Mouse (Mus musculus): ENCODE data around the gene Sema4f.

Sema4f gene

DNA sequence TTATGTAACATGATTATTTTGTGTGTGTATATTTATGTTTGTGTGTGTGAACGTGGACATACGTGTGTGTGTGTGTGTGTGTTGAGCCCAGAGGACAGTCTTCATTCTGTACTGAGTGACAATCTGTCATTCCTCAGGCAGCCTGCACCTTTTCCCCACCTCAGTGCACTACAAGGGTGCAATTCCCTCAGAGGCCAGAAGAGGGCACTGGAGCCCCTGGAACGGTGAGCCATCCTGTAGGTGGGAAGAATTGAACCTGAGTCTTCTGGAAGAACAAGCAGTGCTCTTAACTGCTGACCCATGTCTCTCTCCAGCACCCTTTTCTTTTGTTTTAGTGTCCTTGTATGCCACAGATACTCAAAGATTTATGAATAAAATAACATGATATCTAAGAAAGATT, 23.7 kb downstream of the Sema4f start:
- no peak for DNase-seq (ENCODE audit: low spot score)

DNA sequence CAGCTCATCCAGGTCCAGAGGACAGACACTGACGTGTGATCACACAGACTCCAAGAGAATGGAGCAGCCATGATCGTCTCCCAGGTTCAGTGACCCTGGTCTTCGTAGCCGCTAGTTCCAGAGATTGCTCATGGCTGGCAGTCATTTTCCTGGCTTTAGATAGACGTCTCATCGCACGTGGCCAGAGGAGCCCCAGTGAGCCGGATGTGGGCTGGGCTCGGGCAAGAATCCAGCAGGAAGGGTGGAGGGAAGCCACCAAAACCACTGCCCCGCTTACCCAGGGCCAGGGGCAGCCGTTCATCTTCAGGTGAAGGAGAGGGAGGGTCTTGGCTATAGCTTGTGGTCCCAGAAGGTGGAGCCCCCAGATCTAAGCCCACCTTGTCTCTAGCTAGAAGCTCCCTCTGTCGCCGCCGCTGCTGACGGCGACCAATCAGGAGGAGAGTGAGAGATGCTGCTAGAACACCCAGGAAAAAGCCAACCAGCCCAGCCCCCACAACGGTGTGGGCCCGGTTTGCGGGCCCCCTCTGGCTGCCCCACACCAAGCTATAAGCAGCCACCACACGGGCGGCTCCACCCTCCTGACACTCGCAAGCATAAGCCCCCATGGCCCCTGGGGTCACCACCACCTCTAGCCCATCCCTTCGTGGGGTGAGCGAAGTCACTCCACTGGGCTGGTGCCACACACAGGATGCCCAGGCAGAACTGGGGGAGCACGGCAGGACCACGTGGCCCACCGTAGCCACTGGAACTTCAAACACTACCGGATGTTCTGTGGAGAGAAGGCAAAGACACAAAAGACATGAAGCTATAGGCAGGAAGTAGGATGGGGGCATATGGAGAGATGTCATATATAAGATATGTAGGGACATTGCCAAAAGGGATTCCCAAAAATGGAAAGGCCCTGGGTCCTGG, 26.0 kb downstream of the Sema4f start:
- DNase-seq (ENCODE audit: low spot score) = no peak

DNA sequence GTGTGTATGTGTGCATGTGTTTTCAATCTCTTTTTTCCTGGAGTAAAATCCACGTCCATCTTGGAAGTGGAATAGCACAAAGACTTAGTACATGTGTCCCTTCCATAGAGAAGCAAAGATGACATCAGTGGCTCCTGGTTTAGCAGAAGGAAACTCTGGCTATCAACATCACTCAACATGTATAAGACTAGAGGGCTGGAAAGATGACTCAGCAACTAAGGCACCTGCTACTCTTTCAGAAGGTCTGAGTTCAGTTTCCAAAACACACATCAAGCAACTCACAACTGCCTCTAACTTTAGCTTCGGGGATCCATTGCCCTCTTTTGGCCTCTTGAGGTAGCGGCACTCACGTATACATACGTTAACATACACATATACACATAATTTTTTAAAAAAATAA, 28.3 kb downstream of the Sema4f start:
- DNase-seq (ENCODE audit: low spot score) = no peak

DNA sequence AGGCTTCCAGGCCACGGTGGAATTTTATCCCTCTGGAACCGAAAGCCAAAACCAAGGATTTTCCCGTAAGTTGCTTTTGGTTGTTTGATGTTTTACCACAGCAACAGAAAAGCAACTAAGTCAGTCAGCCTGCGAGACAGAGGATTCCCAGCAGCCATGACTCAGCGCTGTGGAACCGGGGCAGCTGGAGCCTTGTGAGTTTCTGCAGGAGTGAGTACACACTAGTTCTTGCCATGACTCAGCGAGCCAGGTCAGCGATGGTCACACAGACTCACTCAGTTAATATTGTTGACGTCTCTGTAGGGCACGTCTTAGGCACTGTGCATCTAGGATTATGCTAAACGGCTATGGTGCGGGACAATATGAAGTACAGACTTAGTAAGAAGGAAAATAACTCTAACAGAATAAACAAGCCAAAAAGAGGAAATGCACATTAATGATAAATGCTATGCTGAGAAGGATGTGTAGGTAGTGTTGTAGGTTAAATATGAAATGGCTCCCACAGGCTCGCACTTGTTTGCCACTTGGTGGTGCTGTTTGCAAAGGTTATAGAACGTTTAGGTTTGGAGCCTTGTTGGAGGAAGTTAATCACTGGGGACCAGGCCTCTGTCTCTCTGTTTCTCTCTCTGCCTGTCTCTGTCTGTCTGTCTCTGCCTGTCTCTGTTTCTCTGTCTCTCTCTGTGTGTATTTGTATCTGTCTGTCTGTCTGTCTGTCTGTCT, 30.3 kb downstream of the Sema4f start:
- no peak for DNase-seq (ENCODE audit: low spot score)

DNA sequence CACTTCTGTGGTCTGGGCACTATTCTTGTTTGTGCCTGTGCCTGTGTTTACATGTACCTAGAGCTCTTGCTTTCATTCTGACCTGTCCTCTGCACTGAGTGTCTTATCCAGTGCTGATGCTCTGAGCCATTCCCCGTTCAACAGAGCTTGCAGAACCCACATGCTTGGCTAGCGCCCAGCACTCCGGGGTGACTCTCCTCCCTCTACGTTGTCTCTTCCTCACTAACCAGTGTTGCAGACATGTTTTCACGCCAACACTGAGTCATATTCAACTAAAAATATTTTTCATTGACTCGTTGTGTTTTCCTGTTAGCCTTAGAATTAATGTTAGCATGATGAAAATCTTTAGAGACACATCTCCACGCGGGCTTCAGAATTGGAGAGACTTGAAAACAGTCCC, 31.5 kb downstream of the Sema4f start:
- no peak for DNase-seq (ENCODE audit: low spot score)

DNA sequence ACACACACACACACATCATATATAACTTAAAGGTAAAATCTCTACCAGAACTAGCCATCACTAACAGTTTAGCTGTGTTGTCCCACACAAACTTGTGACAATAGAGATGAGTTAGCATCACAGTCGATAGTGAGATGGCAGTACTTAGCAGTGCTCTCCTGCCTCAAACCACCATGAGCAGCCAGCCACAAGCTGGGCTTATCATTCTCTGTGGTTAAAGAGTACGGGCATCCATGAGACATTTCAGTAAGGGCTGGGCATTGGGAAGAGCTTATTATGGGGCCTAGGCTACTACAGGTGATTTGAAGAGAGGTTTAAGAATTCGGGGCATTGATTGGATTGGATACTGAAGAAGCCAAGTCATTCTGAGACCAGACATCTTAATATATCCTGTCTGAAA, 32.6 kb downstream of the Sema4f start:
- no peak for DNase-seq (ENCODE audit: low spot score)

DNA sequence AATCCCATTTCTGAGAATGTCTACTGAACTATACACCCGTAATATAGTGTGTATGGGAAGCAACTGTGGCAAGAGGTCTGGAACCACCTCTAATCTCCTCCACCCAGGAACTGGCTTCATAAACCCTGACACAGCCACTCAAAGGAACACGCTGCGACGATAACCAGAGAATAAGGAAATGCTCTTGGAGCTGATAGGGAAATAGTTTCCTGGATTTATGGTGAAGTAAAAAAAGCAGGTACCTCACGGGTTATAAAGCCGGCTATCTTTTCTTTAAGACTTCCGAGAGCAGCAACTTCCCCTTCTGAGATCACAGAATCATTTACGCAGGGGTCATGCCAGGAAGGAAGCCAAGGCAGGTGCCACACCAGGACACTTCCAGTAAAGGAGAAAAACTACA, 37.0 kb downstream of the Sema4f start:
- DNase-seq (ENCODE audit: low spot score) = no peak

DNA sequence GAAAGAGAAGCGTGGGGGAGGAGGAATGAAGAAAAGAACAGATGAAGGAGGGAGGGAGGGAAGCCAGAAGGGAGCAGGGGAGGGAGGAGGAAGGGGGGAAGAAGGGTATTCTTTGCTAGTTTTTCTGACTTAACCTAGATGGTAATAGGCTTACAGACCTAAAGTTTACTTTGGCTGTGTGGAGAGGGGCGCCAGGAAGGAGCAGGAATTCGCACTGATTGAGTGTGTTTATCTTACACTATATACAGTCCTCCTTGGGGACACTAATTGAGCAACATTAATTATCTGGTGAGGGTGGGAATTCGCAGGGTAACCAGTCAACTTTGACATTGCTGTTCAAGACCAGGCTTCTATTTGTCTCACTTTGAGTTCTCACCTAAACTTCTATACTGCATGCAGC, 40.8 kb downstream of the Sema4f start:
- no peak for DNase-seq (ENCODE audit: low spot score)

DNA sequence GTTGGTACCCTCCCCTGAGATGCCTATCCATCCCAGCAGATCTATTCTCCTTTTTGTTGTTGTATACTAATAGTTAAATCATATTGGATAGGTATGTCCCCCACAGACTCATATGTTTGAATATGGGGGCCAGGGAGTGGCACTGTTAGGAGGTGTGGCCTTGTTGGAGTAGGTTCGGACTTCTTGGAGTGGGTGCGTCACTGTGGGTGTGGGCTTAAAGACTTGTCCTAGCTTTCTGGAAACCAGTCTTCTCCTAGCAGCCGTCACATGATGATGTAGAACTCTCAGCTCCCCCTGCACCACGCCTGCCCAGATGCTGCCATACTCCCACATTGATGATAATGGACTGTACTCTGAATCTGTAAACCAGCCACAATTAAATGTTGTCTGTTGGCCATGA, 41.3 kb downstream of the Sema4f start:
- no peak for DNase-seq (ENCODE audit: low spot score)

DNA sequence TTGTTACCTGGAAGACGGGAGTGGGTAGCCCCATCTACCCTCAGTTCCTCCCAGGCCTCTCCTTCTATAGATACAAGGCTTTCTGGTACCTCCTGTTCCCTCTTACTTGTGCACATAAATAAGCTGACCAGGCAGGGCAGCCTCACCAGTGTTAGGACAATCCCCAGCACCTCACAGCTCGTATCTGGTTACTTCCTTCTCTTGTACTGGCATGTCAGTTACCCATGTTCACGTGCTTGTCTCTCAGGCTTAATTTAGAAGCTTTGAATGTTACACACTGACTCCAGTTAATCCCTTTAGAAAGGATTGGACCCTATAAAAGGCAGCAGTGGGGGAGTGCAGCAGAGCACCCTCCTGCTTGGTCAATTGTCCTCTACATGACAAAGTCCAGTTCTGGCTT, 42.3 kb downstream of the Sema4f start:
- DNase-seq (ENCODE audit: low spot score) = no peak

DNA sequence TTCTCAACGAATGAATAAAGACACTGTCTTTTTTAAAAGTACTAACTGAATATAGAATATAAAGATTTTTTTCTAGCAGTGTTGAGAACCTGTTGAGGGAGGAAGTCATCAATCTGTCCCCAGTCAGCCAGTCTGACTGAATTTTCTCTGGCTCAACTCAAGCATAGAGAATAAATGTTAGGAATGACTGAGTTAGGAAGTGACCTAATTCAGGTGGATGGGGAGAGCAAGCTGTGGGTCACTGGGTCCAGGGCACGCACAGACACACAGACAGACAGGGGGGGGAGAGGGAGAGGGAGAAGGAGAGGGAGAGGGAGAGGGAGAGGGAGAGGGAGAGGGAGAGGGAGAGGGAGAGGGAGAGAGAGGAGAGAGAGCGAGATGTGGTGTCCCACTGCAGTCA, 46.2 kb downstream of the Sema4f start:
- no peak for DNase-seq (ENCODE audit: low spot score)

DNA sequence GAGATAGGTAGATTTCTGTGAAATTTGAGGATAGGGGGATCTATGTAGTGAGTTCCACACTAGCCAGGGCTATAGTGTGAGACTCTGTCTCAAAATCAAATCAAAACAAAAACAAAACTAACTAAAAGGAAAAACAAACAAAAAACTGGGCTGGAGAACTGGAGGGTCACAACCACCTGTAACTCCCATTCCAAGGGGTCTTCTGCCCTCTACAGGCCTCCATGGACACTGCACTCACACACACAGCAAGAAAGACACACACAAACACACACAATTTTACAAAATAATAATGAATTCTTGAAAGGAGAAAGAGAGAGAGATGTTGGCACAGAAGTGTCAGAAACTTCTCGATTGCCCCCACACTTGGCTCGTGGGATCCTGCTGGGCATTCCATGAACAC, 47.0 kb downstream of the Sema4f start:
- DNase-seq (ENCODE audit: low spot score) = no peak

DNA sequence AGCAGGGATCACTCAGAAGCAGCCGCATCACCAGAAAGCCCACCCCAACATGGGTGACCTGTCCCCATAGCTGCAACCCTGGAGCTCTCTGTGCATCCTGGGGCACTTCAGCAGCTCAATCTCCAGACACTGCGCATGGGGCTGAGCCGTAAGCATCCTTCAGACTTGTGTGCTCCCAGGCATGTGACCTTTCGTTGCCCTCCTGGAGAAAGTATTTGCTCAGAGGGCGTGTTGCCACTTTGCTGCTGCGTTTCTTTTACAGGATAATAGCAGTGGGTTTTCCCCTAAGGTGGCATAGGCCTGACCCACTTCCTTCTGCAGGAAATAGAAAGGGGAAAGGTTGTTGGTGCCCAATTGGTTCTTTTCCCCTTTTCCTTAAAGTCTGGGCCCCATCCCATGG, 48.1 kb downstream of the Sema4f start:
- no peak for DNase-seq (ENCODE audit: low spot score)

DNA sequence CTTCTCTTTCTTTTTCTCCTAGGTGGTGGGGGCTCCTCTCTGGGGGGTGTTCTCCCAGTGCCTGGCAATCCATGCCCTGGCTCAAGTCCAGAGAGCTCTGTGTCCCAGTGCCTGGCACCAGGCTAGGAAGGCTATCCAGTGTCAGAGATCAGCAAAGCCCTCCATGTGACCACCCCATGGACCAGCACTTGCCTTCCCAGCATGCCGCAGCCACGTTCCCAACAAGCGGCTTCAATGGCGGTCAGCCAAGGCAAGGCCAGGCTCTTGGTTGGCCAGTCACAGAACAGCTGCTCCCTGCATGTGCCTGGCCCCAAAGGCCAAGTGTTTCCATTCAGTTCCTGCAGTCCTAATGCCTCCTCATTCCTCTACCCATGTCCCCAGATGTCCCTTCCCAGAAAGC, 53.2 kb downstream of the Sema4f start:
- no peak for DNase-seq (ENCODE audit: low spot score)

DNA sequence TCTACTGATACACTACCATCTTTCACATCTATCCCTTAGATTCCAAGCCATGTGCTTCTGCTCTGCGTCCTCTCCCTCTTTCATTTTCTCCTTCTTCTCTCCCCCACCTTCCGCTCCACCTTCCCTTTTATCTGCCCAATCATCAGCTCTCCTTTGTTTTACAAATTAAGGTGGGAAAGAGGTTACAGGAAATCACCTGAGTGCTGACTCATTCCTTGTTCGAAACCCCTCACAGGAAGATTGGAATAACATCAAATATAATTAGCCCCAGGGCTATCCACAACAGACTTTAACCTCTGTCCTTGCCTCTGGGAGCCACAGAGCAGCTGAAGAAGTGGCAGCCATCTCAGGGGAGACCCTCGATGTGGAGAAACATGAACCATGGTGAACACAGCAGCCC, 53.7 kb downstream of the Sema4f start:
- DNase-seq (ENCODE audit: low spot score) = no peak

DNA sequence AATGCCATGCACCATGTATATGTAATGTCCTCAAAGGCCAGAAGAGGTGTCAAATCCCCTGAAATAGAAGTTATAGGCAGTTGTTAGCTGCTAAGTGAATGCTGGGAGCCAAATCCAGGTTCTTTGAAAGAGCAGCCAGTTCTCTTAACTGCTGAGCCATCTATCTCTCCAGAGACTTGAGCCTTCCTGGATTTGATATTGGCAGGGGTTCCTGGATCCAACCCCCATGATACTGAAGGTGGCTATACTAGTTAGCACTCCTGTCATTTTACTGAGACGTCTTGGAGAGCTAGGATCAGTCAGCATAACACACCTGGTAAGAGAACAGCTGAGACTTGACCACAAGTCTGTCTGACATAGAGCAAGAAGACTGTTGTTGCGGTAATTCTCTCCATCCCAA, 54.1 kb downstream of the Sema4f start:
- no peak for DNase-seq (ENCODE audit: low spot score)

DNA sequence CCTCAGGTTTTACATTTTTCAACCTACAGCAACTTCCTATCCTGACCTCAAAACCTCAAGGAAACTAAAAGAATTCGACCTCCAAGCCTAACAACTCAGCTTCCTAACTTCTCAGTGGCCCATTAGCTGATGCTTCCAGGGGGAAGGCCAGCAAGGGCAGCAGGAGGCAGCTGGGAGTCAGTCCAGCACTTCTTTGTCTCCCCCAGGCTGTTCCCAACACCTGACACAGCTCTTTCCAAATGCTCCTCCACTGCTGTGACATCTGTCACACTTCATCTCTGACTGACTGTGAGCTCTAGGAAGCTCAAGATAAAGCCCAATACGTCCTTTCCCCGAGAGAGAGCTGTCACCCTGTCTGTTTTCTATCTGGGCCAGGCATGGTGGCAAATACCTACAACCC, 55.0 kb downstream of the Sema4f start:
- DNase-seq (ENCODE audit: low spot score) = no peak

DNA sequence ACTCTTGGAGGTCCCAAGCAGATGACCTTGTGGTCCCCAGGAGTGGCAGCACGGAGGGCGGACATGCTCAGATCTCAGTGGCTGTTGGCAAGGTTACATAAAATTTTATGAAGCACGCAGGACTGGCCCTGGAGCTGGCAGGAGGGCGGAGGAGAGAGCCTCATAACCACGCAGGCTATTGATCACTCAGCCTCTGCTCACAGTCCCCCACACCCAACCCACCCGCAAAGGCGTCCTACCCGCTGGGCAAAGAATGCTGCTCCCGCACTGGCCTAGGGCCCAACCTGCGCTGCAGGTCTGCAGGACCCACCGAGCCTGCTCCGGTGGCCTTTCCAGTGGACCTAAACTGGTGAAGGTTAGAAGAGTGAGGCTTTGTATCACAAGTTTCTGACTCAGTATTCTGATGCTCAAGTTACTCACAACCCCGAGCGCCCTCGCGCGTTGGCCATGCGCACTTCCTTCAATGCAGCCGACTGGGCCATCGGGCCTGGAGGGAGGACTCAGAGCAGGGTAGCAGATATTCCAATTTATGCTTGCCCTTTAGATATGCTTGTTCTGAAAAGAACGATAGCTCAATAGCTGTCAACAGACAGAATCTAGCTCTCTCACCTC, 58.0 kb downstream of the Sema4f start:
- no peak for DNase-seq (ENCODE audit: low spot score)

DNA sequence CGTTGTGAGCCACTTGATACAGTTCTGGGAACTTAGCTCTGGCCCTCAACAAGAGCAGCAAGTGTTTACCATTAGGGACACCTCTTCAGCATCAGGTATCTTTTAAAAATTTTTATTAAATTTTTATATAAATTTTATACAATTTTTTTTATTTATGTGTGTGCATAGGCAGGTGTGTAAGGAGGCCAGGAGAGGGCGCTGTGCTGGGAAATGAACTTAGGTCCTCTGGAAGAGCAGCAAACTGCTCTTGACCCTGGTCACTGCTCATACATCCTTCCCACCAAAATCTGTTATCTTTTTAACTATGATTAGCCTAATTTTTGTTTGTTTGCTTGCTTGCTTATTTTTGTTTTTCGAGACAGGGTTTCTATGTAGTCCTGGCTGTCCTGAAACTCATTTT, 58.8 kb downstream of the Sema4f start:
- no peak for DNase-seq (ENCODE audit: low spot score)

DNA sequence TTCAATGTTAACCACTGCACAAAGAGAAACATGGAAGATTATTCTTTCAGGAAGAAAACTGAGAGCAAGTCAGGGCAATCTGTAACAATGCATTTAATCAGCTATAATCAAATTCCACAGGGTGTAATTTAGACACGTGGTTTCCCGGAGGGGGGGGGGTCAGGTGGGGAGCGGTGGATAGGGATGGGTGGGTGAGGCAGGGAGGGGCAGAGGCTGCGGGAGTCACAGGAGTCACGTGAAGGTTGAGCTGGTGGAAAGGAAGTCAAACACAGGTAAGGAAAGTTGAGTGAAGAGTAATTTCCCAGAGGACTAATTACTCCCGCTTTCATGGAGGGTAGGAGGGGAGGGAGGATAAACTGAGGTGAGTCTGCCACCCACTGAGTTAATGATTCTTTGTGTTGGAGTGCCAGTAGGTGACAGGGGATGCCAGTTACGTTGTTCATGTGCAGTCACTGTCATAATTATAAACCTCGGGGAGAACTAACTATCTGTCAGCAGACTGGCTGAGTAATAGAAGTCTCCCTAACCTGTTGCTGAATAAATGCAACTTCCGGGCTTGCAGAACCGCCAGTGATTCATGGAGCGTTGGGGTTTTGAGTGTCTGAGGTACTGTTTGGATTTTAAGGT, 60.0 kb downstream of the Sema4f start:
- no peak for DNase-seq (ENCODE audit: low spot score)

DNA sequence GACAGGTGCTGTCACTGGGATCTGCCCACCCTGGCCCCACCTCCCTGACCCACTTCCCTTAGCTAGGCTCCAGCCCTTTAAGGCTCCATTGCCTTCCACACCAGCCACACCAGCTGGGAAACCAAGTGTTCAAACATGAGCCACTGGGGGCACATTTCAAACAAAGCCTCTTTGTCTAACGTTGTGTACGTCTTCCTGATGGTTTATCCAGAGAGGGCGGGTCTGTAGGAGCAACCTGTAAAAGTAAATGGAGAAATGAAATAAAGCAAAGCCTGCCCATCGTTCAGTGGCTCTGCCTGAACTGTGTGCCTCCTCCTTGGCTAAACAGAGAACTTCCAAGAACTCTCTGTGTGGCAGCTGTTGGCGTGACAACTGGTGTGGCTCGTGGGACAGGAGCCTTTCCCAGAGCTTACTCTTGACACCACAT, 64.0 kb downstream of the Sema4f start:
- DNase-seq (ENCODE audit: low spot score) = no peak

DNA sequence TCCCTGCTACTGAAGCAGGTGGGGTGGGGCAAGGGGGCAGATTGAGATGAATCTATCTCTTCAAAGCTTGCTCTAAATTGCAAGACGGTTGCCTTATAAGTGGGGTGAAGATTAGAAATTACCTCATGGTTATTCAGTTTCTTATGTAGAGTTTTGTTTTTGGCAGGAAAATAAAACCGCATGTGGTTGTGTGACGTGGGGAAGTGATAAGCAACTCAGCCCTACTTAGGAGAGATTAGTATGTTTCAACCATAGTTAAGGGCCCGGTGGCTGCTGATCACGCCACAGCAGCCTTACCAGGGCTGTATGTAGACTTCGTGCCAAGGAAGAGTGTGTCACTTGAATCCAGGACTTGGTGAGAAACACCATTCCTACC, 67.2 kb downstream of the Sema4f start:
- no peak for DNase-seq (ENCODE audit: low spot score)
